In the genomic region with DNA sequence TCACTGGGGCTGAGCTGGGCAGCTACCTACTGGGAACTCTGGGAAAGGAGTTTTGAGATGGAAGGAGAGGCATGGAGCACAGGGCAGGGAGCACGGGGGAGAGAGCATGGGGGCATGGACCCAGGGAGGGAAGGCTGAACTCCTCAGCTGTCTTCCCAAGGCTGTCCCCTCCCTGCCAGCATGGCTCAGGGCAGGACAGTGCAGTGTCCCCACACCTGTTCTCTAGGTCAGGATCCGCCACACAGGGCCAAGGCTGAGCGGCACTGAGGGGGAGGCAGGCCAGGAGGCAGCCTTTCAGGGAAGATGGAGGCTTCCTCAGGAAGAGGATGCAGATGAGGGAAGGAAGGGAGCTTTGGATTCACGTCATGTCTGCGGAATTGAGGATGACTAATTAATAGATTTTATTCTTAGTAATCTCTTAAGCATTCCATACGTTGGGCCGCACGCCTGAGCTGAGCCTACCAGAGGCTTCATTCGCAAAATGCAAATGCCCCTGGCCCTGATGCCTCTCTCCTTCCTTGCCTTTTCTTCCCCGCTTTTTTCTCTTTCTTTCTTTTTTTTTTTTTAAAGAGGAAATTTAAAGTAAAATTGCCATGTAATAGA, we compare ENCODE assay signal across 10 mouse cellular contexts. TPM values are rescaled to one million over a fixed set of nuclear protein-coding genes. Genes with fewer than 3 reads are reported as not detected.
A peak's percentile ranks its signal among the peaks of the same experiment; 100 is the strongest.
DNase-seq lines count a peak whose midpoint lies in the region; ATAC-seq and TF ChIP-seq lines count a peak whose summit lies in the region.
"Had no signal": no experiment of that assay in that cellular context is flagged by ENCODE, and none has a peak within 500 bp of the region (broad histone marks: within the 10 kb centered on the region; RNA-seq: fewer than 3 reads in every experiment).

No protein-coding gene starts in this region.

- peaks cover 14% of the 10 kb centered on the region for H3K4me1 ChIP-seq in heart, embryonic 12.5 days (replicated peaks)
- 0 out of 2 replicates have a peak, but pooled peaks cover 2% of the 10 kb centered on the region for H3K4me1 ChIP-seq in lung, embryonic 14.5 days (ENCODE audit: insufficient read depth)
- H3K4me1 ChIP-seq in hindbrain, embryonic 16.5 days (ENCODE audit: control insufficient read depth, insufficient read depth, low read depth, low read length), result peaks cover 51% of the 10 kb centered on the region
- peaks cover 62% of the 10 kb centered on the region for H3K4me1 ChIP-seq in neural tube, embryonic 15.5 days

- no peaks in the 10 kb centered on the region for H3K9me3 ChIP-seq in heart, embryonic 12.5 days (replicated peaks)
- no peaks in the 10 kb centered on the region for H3K9me3 ChIP-seq in lung, embryonic 14.5 days (ENCODE audit: low read depth, low read length)
- no peaks in the 10 kb centered on the region for H3K9me3 ChIP-seq in hindbrain, embryonic 16.5 days (ENCODE audit: control insufficient read depth, low read length)
- no peaks in the 10 kb centered on the region for H3K9me3 ChIP-seq in neural tube, embryonic 15.5 days (replicated peaks)
- H3K9me3 ChIP-seq: neural tube, embryonic 12.5 days had no signal

- WGBS in heart, embryonic 12.5 days, result 64% methylated on average over 10 of the region's 10 CpGs
- 63% methylated on average over 10 of the region's 10 CpGs for WGBS in lung, embryonic 14.5 days
- WGBS in hindbrain, embryonic 16.5 days, result 46% methylated on average over 10 of the region's 10 CpGs
- 57% methylated on average over 10 of the region's 10 CpGs for WGBS in neural tube, embryonic 15.5 days

- no peaks in the 10 kb centered on the region for H3K36me3 ChIP-seq in heart, embryonic 12.5 days
- no peaks in the 10 kb centered on the region for H3K36me3 ChIP-seq in lung, embryonic 14.5 days (ENCODE audit: insufficient read depth)
- no peaks in the 10 kb centered on the region for H3K36me3 ChIP-seq in hindbrain, embryonic 16.5 days (ENCODE audit: control insufficient read depth, insufficient read depth, low read length)
- H3K36me3 ChIP-seq in neural tube, embryonic 15.5 days, result no peaks in the 10 kb centered on the region
- H3K36me3 ChIP-seq: neural tube, embryonic 12.5 days had no signal

- H3K27me3 ChIP-seq in heart, embryonic 12.5 days (replicated peaks), result peaks cover 69% of the 10 kb centered on the region
- peaks cover 14% of the 10 kb centered on the region; the same call in 1 of the 2 replicates for H3K27me3 ChIP-seq in lung, embryonic 14.5 days (ENCODE audit: insufficient read depth, low read length)
- H3K27me3 ChIP-seq in hindbrain, embryonic 16.5 days (replicated peaks; ENCODE audit: control insufficient read depth, insufficient read depth, low read length), result peaks cover 3% of the 10 kb centered on the region
- peaks cover 14% of the 10 kb centered on the region for H3K27me3 ChIP-seq in neural tube, embryonic 15.5 days (replicated peaks)

- H3K9ac ChIP-seq in heart, embryonic 12.5 days, result no peak overlapping the region
- no peak overlapping the region for H3K9ac ChIP-seq in lung, embryonic 14.5 days
- H3K9ac ChIP-seq in hindbrain, embryonic 16.5 days (ENCODE audit: low read depth, low read length), result no peak overlapping the region
- H3K9ac ChIP-seq in neural tube, embryonic 15.5 days (replicated peaks), result no peak overlapping the region
- H3K9ac ChIP-seq: neural tube, embryonic 12.5 days had no signal

- no peak overlapping the region for H3K4me3 ChIP-seq in heart, embryonic 12.5 days
- no peak overlapping the region for H3K4me3 ChIP-seq in lung, embryonic 14.5 days (ENCODE audit: low read depth, low read length)
- H3K4me3 ChIP-seq in hindbrain, embryonic 16.5 days (ENCODE audit: low read length), result no peak overlapping the region
- no peak overlapping the region for H3K4me3 ChIP-seq in neural tube, embryonic 15.5 days (replicated peaks)
- H3K4me3 ChIP-seq: neural tube, embryonic 12.5 days had no signal

- H3K4me2 ChIP-seq in heart, embryonic 12.5 days, result no peak overlapping the region
- H3K4me2 ChIP-seq in lung, embryonic 14.5 days, result no peak overlapping the region
- no peak overlapping the region for H3K4me2 ChIP-seq in hindbrain, embryonic 16.5 days (ENCODE audit: low read length)
- H3K4me2 ChIP-seq in neural tube, embryonic 15.5 days, result no peak overlapping the region

- no peak for TF ChIP-seq CTCF in lung, embryonic 14.5 days (IDR thresholded peaks at IDR 0.05; ENCODE audit: low read depth)

- H3K27ac ChIP-seq in heart, embryonic 12.5 days (ENCODE audit: poor library complexity, severe bottlenecking), result no peak overlapping the region
- H3K27ac ChIP-seq in lung, embryonic 14.5 days (ENCODE audit: low read depth), result no peak overlapping the region
- H3K27ac ChIP-seq in hindbrain, embryonic 16.5 days (ENCODE audit: low read depth, low read length), result peak overlapping the region; percentile 21; the same call in 1 of the 2 replicates
- peak overlapping the region; percentile 43 for H3K27ac ChIP-seq in neural tube, embryonic 15.5 days (replicated peaks)

- no peak for DNase-seq in heart, adult 18-20 months
- DNase-seq in lung, embryonic 14.5 days, result no peak
- no peak for DNase-seq in lung, postnatal 10 days
- DNase-seq in right cerebral cortex, postnatal 36 days (ENCODE audit: low spot score in 2 of 2), result no peak
- DNase-seq: left cerebral cortex, postnatal 4 days had no signal

- peak; percentile 40; the same call in 1 of the 2 replicates for ATAC-seq in heart, embryonic 12.5 days (ENCODE audit: insufficient number of reproducible peaks, low FRiP score)
- peak; percentile 48; the same call in 1 of the 2 replicates for ATAC-seq in lung, embryonic 14.5 days (ENCODE audit: insufficient read depth)
- peak; percentile 32 for ATAC-seq in hindbrain, embryonic 16.5 days
- ATAC-seq in neural tube, embryonic 15.5 days (ENCODE audit: low FRiP score), result no peak
- ATAC-seq in inflammation-experienced regulatory T-cells, adult 6 months, result no peak

RNA-seq across cellular contexts. Expression of a gene that starts 14.0 kb away (rescaled TPM):
- polyA plus RNA-seq in heart, embryonic 12.5 days (2016; fragmentation: Nextera tagmentation; extraction: Ambion mirVana), result 0.81 and 0.87 TPM in 2 replicates
- 1 to 10 TPM in 1 of 2 experiments, under 1 TPM in 1; 0.82 to 1.4 TPM for total RNA-seq in heart, adult 18-20 months (2021)
- polyA plus RNA-seq in lung, embryonic 14.5 days (2014; fragmentation: Nextera tagmentation; extraction: Ambion mirVana), result 1.4 and 2.0 TPM in 2 replicates
- polyA plus RNA-seq in hindbrain, embryonic 16.5 days (2015; fragmentation: Nextera tagmentation; extraction: Ambion mirVana), result 8.8 and 11.3 TPM in 2 replicates
- 10.5 and 10.9 TPM in 2 replicates for polyA plus RNA-seq in neural tube, embryonic 15.5 days (2015; fragmentation: Nextera tagmentation; extraction: Ambion mirVana)
- polyA plus RNA-seq in inflammation-experienced regulatory T-cells, adult 6 months (2017; shearing (Covaris generic)), result under 1 TPM in 1 of 3 experiments, not detected in 2; 0.20 TPM

RNA-seq across cellular contexts. Expression of a gene that starts 34.9 kb away (rescaled TPM):
- polyA plus RNA-seq in heart, embryonic 12.5 days (2016; fragmentation: Nextera tagmentation; extraction: Ambion mirVana), result 29.0 and 30.0 TPM in 2 replicates
- 100 to 1,000 TPM; 303 to 332 TPM for total RNA-seq in heart, adult 18-20 months (2021)
- polyA plus RNA-seq in lung, embryonic 14.5 days (2014; fragmentation: Nextera tagmentation; extraction: Ambion mirVana), result 11.0 and 11.4 TPM in 2 replicates
- polyA plus RNA-seq in hindbrain, embryonic 16.5 days (2015; fragmentation: Nextera tagmentation; extraction: Ambion mirVana), result 6.3 and 7.1 TPM in 2 replicates
- polyA plus RNA-seq in neural tube, embryonic 15.5 days (2015; fragmentation: Nextera tagmentation; extraction: Ambion mirVana), result 7.2 and 7.7 TPM in 2 replicates
- 1 to 10 TPM in 2 of 3 experiments, under 1 TPM in 1; 0.99 to 3.1 (median 1.8) TPM for polyA plus RNA-seq in inflammation-experienced regulatory T-cells, adult 6 months (2017; shearing (Covaris generic))

RNA-seq across cellular contexts. Expression of a gene that starts 51.8 kb away (rescaled TPM):
- 228 and 236 TPM in 2 replicates for polyA plus RNA-seq in heart, embryonic 12.5 days (2016; fragmentation: Nextera tagmentation; extraction: Ambion mirVana)
- 100 to 1,000 TPM; 137 to 160 TPM for total RNA-seq in heart, adult 18-20 months (2021)
- 250 and 255 TPM in 2 replicates for polyA plus RNA-seq in lung, embryonic 14.5 days (2014; fragmentation: Nextera tagmentation; extraction: Ambion mirVana)
- 214 and 236 TPM in 2 replicates for polyA plus RNA-seq in hindbrain, embryonic 16.5 days (2015; fragmentation: Nextera tagmentation; extraction: Ambion mirVana)
- polyA plus RNA-seq in neural tube, embryonic 15.5 days (2015; fragmentation: Nextera tagmentation; extraction: Ambion mirVana), result 210 and 232 TPM in 2 replicates
- 100 to 1,000 TPM; 104 to 160 (median 120) TPM for polyA plus RNA-seq in inflammation-experienced regulatory T-cells, adult 6 months (2017; shearing (Covaris generic))

Comparison
In these comparisons a context has a peak if more than half of its experiments do, and no peak if none do; other contexts are left out.
1. ATAC-seq: peak in heart, embryonic 12.5 days (single experiment), lung, embryonic 14.5 days (single experiment) and hindbrain, embryonic 16.5 days (single experiment); none in neural tube, embryonic 15.5 days (single experiment) and inflammation-experienced regulatory T-cells, adult 6 months (single experiment).
2. H3K27ac ChIP-seq: peak in hindbrain, embryonic 16.5 days (single experiment) and neural tube, embryonic 15.5 days (single experiment); none in heart, embryonic 12.5 days (single experiment) and lung, embryonic 14.5 days (single experiment).